Mouse (Mus musculus): ENCODE data around the gene Kcnmb3.

The Kcnmb3 gene

GRCm38 (mm10) chr3:32492097-32493090 is at the start of gene Kcnmb3:
TSS of gene Kcnmb3 (minus strand) at chr3:32492231.
- no peak for DNase-seq

- no peak for DNase-seq
Observed at GRCm38 (mm10) chr3:32538091-32538490, 46.1 kb upstream of the Kcnmb3 start.

GRCm38 (mm10) chr3:32537556-32537955 is 45.5 kb upstream of the Kcnmb3 start:
- no peak for DNase-seq

GRCm38 (mm10) chr3:32535692-32536091 is 43.7 kb upstream of the Kcnmb3 start:
- DNase-seq = no peak

GRCm38 (mm10) chr3:32530041-32530440 is 38.0 kb upstream of the Kcnmb3 start:
- no peak for DNase-seq

GRCm38 (mm10) chr3:32529303-32529898 is 37.4 kb upstream of the Kcnmb3 start, which contains the start of gene Mfn1:
TSS of gene Mfn1 (plus strand) at chr3:32529465.
- DNase-seq = peak; percentile 97

- no peak for DNase-seq
Observed at GRCm38 (mm10) chr3:32527181-32527580, 35.1 kb upstream of the Kcnmb3 start.

- DNase-seq = no peak
Observed at GRCm38 (mm10) chr3:32513528-32513927, 21.5 kb upstream of the Kcnmb3 start.

GRCm38 (mm10) chr3:32512686-32513284 is 20.8 kb upstream of the Kcnmb3 start:
- DNase-seq = no peak

- DNase-seq = no peak
Observed at GRCm38 (mm10) chr3:32511191-32511550, 19.1 kb upstream of the Kcnmb3 start.

- DNase-seq = peak; percentile 97
Observed at GRCm38 (mm10) chr3:32510375-32511190, 18.6 kb upstream of the Kcnmb3 start.

GRCm38 (mm10) chr3:32509496-32510374 is 17.7 kb upstream of the Kcnmb3 start, which contains the start of gene Zfp639:
TSS of gene Zfp639 (plus strand) at chr3:32510259.
- peak; percentile 30 for DNase-seq

GRCm38 (mm10) chr3:32508666-32509324 is 16.8 kb upstream of the Kcnmb3 start:
- DNase-seq = peak; percentile 90

- no peak for DNase-seq
Observed at GRCm38 (mm10) chr3:32506366-32507225, 14.6 kb upstream of the Kcnmb3 start.

- no peak for DNase-seq
Observed at GRCm38 (mm10) chr3:32505841-32506240, 13.8 kb upstream of the Kcnmb3 start.

GRCm38 (mm10) chr3:32500346-32500745 is 8.3 kb upstream of the Kcnmb3 start:
- DNase-seq = no peak

GRCm38 (mm10) chr3:32496711-32497070 is 4.7 kb upstream of the Kcnmb3 start:
- DNase-seq = no peak

- no peak for DNase-seq
Observed at GRCm38 (mm10) chr3:32495856-32496710, 4.1 kb upstream of the Kcnmb3 start.
